Mouse (Mus musculus): ENCODE results near the gene Macrod1.

- TF ChIP-seq CTCF (conservative IDR thresholded peaks at IDR 0.05; ENCODE audit: insufficient read depth, insufficient read length, low read depth, low read length), result no peak
- no peak for TF ChIP-seq POLR2A (IDR thresholded peaks at IDR 0.05; ENCODE audit: low read depth, low read length)
Observed at GRCm38 (mm10) chr19:7073997-7074781, 17.6 kb downstream of the Macrod1 start.
